Mouse (Mus musculus): ENCODE measurements around the gene Mcrip1. TPM values are rescaled to one million over a fixed set of nuclear protein-coding genes. Genes with fewer than 3 reads are reported as not detected.

Gene Mcrip1
- polyA plus RNA-seq, 1 experiment from 2014 or later = 313 TPM

DNA sequence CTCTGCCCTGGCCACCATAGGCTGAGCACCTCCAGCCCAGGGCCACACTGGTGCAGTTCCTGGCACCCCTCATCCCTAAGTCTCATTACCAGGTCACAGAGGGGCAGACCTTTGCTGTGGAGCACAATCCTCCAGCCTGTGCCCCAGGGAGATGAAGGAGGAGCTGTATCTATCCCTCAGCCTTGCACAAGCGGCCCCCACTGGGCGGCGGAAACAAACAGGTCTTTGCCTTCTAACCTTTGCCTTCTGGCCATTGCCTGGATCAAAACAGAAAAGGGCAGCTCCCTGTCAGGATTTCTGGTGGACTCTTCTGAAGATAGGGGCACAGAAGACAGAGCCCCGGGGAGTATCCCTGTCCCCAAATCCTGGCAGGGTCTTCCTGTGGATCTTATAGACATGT lies 20.6 kb downstream of the Mcrip1 start:
- no peak overlapping the region for H3K4me3 ChIP-seq (ENCODE audit: low read depth, low read length)
- no peak overlapping the region for H3K27ac ChIP-seq (ENCODE audit: low read depth, low read length)
- H3K36me3 ChIP-seq (ENCODE audit: control insufficient read depth, insufficient read depth, low read length) = no peaks in the 10 kb centered on the region
- H3K4me2 ChIP-seq (ENCODE audit: low read length) = no peak overlapping the region
- no peaks in the 10 kb centered on the region for H3K9me3 ChIP-seq (replicated peaks; ENCODE audit: control insufficient read depth, low read length)
- ATAC-seq = no peak
- H3K27me3 ChIP-seq (replicated peaks; ENCODE audit: control insufficient read depth, insufficient read depth, low read length) = peaks cover 47% of the 10 kb centered on the region
- H3K9ac ChIP-seq (ENCODE audit: low read length) = no peak overlapping the region
- H3K4me1 ChIP-seq (ENCODE audit: control insufficient read depth, insufficient read depth, low read length) = 0 out of 2 replicates have a peak, but pooled peaks cover 2% of the 10 kb centered on the region
- 48% methylated on average over 4 of the region's 4 CpGs for WGBS
- DNase-seq (ENCODE audit: low spot score) = no peak

DNA sequence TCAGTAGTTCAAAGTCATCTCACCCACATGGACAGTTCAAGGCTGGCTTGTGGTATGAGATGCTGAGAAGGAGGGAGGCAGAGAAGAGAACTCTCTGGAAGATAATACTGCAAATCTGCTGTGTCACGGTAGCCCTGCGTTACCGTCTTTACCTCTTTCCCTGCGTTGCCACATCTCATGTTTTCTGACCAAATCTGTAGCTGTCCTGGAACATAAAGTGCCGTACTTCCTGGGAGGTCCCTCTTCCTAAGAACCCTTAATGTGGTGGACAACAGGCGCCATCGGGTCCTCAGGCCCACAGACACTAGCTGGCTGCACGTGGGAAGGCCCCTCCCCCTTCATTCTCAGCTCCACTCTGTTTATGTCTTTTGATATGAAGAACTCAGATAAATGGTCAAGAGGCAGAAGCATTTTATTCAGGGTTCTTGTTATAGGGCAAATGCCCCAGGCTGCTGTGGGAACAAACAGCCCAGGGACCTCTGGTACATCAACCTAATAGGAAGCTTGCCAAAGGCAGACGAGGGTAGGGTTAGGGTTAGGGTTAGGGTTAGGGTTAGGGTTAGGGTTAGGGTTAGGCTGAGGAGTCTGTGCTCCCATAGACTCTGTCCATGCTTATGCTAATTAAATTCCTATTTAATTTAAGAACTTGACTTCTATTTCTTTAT lies 21.7 kb downstream of the Mcrip1 start:
- Histone ChIP-seq H3K4me2 (ENCODE audit: low read length) (no peak overlapping the region), H3K9me3 (replicated peaks; ENCODE audit: control insufficient read depth, low read length) (no peaks in the 10 kb centered on the region), H3K27me3 (replicated peaks; ENCODE audit: control insufficient read depth, insufficient read depth, low read length) (peaks cover 42% of the 10 kb centered on the region), H3K27ac (ENCODE audit: low read depth, low read length) (no peak overlapping the region), H3K9ac (ENCODE audit: low read length) (no peak overlapping the region), H3K4me3 (ENCODE audit: low read depth, low read length) (no peak overlapping the region), H3K36me3 (ENCODE audit: control insufficient read depth, insufficient read depth, low read length) (no peaks in the 10 kb centered on the region), H3K4me1 (ENCODE audit: control insufficient read depth, insufficient read depth, low read length) (0 out of 2 replicates have a peak, but pooled peaks cover 2% of the 10 kb centered on the region)
- WGBS = 78% methylated on average over 9 of the region's 9 CpGs
- DNase-seq (ENCODE audit: low spot score) = no peak
- ATAC-seq = no peak

DNA sequence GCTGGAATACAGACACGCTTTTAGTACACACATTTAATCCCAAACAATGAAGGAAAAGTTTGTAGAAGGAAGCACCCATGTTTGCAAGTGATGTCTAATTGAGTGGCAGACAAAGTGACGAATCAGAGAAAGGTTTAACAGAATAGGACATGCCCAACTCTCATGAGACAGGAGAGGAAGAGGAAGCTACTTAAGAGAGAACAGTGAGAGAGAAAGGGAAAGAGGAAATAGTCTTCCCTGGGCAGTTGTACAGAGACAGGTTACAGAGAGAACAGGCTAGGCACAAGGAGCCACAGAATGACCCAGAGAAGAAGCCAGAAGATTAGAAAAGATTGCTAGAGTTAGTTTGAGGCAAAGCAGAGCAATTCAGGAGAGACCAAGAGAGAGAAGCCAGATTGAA lies 23.6 kb downstream of the Mcrip1 start:
- no peaks in the 10 kb centered on the region for H3K36me3 ChIP-seq (ENCODE audit: control insufficient read depth, insufficient read depth, low read length)
- no peaks in the 10 kb centered on the region for H3K9me3 ChIP-seq (replicated peaks; ENCODE audit: control insufficient read depth, low read length)
- ATAC-seq (no peak), DNase-seq (ENCODE audit: low spot score) (no peak)
- H3K27me3 ChIP-seq (replicated peaks; ENCODE audit: control insufficient read depth, insufficient read depth, low read length) = peaks cover 28% of the 10 kb centered on the region
- no peak overlapping the region for H3K4me3 ChIP-seq (ENCODE audit: low read depth, low read length)
- no peak overlapping the region for H3K9ac ChIP-seq (ENCODE audit: low read length)
- H3K4me1 ChIP-seq (ENCODE audit: control insufficient read depth, insufficient read depth, low read length) = 0 out of 2 replicates have a peak, but pooled peaks cover 2% of the 10 kb centered on the region
- 71% methylated on average over 2 of the region's 2 CpGs for WGBS
- no peak overlapping the region for H3K4me2 ChIP-seq (ENCODE audit: low read length)
- no peak overlapping the region for H3K27ac ChIP-seq (ENCODE audit: low read depth, low read length)

DNA sequence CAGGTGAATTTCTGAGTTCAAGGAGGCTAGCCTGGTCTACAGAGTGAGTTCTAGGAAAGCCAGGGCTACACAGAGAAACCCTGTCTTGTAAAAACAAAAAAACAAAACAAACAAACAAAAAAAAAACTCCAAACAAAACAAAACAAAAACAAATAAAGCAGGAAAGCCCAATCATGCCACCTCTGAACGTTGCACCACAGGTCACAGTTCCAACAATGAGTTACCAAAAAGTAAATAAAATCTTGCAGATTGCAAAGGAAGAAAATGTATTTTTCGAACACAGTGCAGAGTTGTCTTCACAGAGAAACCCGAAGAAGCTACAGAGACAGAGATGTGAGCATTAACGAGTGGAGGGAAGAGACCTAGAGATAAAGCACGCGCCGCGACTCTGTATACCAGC lies 26.9 kb downstream of the Mcrip1 start:
- Histone ChIP-seq H3K36me3 (ENCODE audit: control insufficient read depth, insufficient read depth, low read length) (no peaks in the 10 kb centered on the region), H3K4me2 (ENCODE audit: low read length) (no peak overlapping the region), H3K4me1 (ENCODE audit: control insufficient read depth, insufficient read depth, low read length) (no peaks in the 10 kb centered on the region), H3K9me3 (replicated peaks; ENCODE audit: control insufficient read depth, low read length) (no peaks in the 10 kb centered on the region), H3K4me3 (ENCODE audit: low read depth, low read length) (no peak overlapping the region), H3K9ac (ENCODE audit: low read length) (no peak overlapping the region), H3K27ac (ENCODE audit: low read depth, low read length) (no peak overlapping the region), H3K27me3 (replicated peaks; ENCODE audit: control insufficient read depth, insufficient read depth, low read length) (no peaks in the 10 kb centered on the region; the same call in 1 of the 2 replicates)
- 87% methylated on average over 8 of the region's 8 CpGs for WGBS
- ATAC-seq (no peak), DNase-seq (ENCODE audit: low spot score) (no peak)

DNA sequence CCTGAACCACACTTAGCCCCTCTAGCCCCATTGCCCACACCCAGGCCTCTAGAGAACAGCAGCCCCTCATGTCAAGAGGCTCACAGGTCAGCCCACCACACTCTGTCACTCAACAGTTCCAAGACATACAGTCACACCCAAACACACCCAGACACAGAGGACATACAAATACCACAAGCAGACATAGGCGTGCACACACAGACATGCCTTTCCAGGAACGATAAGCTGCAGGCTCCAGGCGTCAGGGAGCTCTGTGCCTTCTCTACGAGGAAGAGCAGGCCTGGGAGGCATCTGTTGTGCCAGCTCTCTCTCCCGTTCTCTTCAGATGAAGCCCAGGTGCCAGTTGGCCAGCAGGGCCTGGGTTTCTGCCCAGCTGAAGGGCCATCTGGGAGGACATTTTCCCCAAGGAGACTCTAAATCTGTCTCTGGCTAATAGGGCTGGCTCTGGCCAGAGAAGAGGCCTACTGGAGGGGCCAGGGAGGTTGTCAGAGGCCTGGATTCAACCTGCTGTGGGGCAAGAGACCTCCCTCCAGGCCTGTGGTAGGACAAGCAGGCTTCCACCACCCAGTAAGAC lies 28.5 kb downstream of the Mcrip1 start:
- Histone ChIP-seq H3K4me1 (ENCODE audit: control insufficient read depth, insufficient read depth, low read length) (no peaks in the 10 kb centered on the region), H3K9me3 (replicated peaks; ENCODE audit: control insufficient read depth, low read length) (no peaks in the 10 kb centered on the region), H3K27me3 (replicated peaks; ENCODE audit: control insufficient read depth, insufficient read depth, low read length) (no peaks in the 10 kb centered on the region), H3K4me3 (ENCODE audit: low read depth, low read length) (no peak overlapping the region), H3K4me2 (ENCODE audit: low read length) (no peak overlapping the region), H3K36me3 (ENCODE audit: control insufficient read depth, insufficient read depth, low read length) (no peaks in the 10 kb centered on the region), H3K9ac (ENCODE audit: low read length) (no peak overlapping the region), H3K27ac (ENCODE audit: low read depth, low read length) (no peak overlapping the region)
- ATAC-seq (no peak), DNase-seq (ENCODE audit: low spot score) (no peak)
- WGBS = 85% methylated on average over 5 of the region's 5 CpGs

DNA sequence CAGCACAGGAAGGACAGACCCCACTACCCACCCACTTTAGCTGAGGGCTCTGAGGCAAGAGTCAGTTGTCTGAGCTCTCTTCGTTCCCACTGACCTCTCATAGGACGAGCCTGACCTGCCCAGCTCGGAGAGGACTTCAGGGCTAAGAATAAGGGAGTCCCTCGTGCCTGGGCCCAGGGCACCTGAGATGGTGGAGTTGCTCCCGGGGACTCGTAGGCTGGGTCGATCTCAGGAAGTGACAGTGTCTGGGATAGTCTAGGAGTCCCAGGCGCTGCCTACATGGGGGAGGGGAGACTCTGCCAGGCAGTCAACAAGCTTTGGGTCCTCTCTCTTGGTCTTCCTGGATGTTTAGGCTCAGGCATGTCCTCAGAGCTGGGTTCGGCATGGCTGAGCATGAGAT lies 29.0 kb downstream of the Mcrip1 start:
- Histone ChIP-seq H3K4me1 (ENCODE audit: control insufficient read depth, insufficient read depth, low read length) (no peaks in the 10 kb centered on the region), H3K9ac (ENCODE audit: low read length) (no peak overlapping the region), H3K27ac (ENCODE audit: low read depth, low read length) (no peak overlapping the region), H3K27me3 (replicated peaks; ENCODE audit: control insufficient read depth, insufficient read depth, low read length) (no peaks in the 10 kb centered on the region), H3K4me3 (ENCODE audit: low read depth, low read length) (no peak overlapping the region), H3K9me3 (replicated peaks; ENCODE audit: control insufficient read depth, low read length) (no peaks in the 10 kb centered on the region), H3K36me3 (ENCODE audit: control insufficient read depth, insufficient read depth, low read length) (no peaks in the 10 kb centered on the region), H3K4me2 (ENCODE audit: low read length) (no peak overlapping the region)
- 77% methylated on average over 9 of the region's 9 CpGs for WGBS
- DNase-seq (ENCODE audit: low spot score) (no peak), ATAC-seq (no peak)

DNA sequence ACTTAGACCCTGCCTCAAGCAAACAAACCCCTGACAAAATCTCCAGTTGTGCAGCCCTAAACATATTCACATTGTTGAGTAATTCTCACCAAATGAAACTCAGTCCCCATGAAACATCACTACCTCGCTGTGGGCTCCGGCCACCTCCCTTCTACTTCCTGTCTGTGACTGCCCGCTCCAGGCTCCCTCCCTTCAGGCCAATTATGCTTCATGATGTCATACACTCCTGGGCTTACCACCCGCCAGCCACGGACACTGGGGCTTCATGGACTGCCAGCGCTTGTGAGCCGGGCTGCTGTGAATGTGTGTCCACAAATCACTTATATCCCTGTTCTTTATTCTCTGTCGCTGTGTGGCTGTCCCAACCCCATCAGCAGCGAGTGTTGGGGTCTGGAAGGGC lies 29.8 kb downstream of the Mcrip1 start:
- no peak overlapping the region; the same call in 1 of the 2 replicates for H3K9ac ChIP-seq (ENCODE audit: low read length)
- 51% methylated on average over 9 of the region's 9 CpGs for WGBS
- no peak overlapping the region for H3K4me2 ChIP-seq (ENCODE audit: low read length)
- no peaks in the 10 kb centered on the region for H3K9me3 ChIP-seq (replicated peaks; ENCODE audit: control insufficient read depth, low read length)
- no peaks in the 10 kb centered on the region for H3K36me3 ChIP-seq (ENCODE audit: control insufficient read depth, insufficient read depth, low read length)
- no peak overlapping the region for H3K27ac ChIP-seq (ENCODE audit: low read depth, low read length)
- no peaks in the 10 kb centered on the region for H3K27me3 ChIP-seq (replicated peaks; ENCODE audit: control insufficient read depth, insufficient read depth, low read length)
- no peaks in the 10 kb centered on the region for H3K4me1 ChIP-seq (ENCODE audit: control insufficient read depth, insufficient read depth, low read length)
- no peak for DNase-seq (ENCODE audit: low spot score)
- H3K4me3 ChIP-seq (ENCODE audit: low read depth, low read length) = no peak overlapping the region
- no peak for ATAC-seq

DNA sequence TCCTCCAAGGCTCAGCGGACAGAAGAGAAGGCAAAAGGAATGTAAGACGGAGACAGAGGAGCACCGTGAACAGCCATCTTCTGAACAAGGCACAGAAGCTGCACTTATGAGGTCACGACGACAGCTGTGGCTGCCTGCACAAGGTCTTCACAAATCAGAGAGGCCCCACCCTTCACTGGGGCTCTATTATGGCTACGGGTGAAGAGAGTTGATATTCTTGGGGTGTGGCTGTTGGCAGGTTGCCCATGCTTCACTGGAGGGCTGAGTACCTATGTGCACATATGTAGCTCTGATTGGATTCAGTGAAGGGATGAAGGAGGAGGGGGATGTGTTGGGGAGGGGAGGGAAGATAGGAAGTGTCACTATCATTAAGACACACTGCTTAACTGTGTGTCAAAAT lies 31.0 kb downstream of the Mcrip1 start:
- Histone ChIP-seq H3K9me3 (replicated peaks; ENCODE audit: control insufficient read depth, low read length) (no peaks in the 10 kb centered on the region), H3K27ac (ENCODE audit: low read depth, low read length) (no peak overlapping the region), H3K4me1 (ENCODE audit: control insufficient read depth, insufficient read depth, low read length) (no peaks in the 10 kb centered on the region), H3K27me3 (replicated peaks; ENCODE audit: control insufficient read depth, insufficient read depth, low read length) (no peaks in the 10 kb centered on the region), H3K4me3 (ENCODE audit: low read depth, low read length) (no peak overlapping the region), H3K36me3 (ENCODE audit: control insufficient read depth, insufficient read depth, low read length) (no peaks in the 10 kb centered on the region), H3K9ac (ENCODE audit: low read length) (no peak overlapping the region), H3K4me2 (ENCODE audit: low read length) (no peak overlapping the region)
- ATAC-seq = no peak
- DNase-seq (ENCODE audit: low spot score) = no peak
- WGBS = 70% methylated on average over 6 of the region's 6 CpGs

DNA sequence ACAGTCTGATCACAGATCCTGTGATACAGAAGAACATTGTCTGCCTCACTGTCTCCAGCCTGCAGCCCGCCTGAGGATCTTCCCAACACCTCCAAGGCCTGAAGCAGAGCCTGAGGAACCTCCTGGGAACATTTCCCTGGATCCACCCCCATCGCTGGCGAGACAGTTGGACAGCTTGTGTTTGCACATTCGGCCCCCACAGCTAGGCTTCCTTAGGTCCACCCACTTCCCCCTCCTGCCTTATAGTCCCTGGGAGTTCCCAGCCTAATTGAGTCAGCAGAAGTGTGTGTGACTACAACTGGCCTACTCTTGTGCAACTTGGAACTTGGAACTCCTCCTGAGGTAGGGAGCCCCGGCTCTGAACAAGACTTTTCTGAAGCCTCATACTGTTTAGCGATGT lies 31.5 kb downstream of the Mcrip1 start:
- 67% methylated on average over 6 of the region's 6 CpGs for WGBS
- ATAC-seq (no peak), DNase-seq (ENCODE audit: low spot score) (no peak)
- no peaks in the 10 kb centered on the region for H3K36me3 ChIP-seq (ENCODE audit: control insufficient read depth, insufficient read depth, low read length)
- H3K9ac ChIP-seq (ENCODE audit: low read length) = no peak overlapping the region
- H3K4me1 ChIP-seq (ENCODE audit: control insufficient read depth, insufficient read depth, low read length) = no peaks in the 10 kb centered on the region
- no peaks in the 10 kb centered on the region for H3K9me3 ChIP-seq (replicated peaks; ENCODE audit: control insufficient read depth, low read length)
- no peak overlapping the region for H3K27ac ChIP-seq (ENCODE audit: low read depth, low read length)
- no peak overlapping the region for H3K4me3 ChIP-seq (ENCODE audit: low read depth, low read length)
- H3K27me3 ChIP-seq (replicated peaks; ENCODE audit: control insufficient read depth, insufficient read depth, low read length) = no peaks in the 10 kb centered on the region
- no peak overlapping the region for H3K4me2 ChIP-seq (ENCODE audit: low read length)

All from forebrain, embryonic 14.5 days (tissue).